Mouse (Mus musculus): ENCODE data around the gene 2410141K09Rik.
"Not testable (repeated sequence)": the region's sequence is repeated elsewhere in the genome, so short reads cannot be mapped to it uniquely, and the experiment has no call there.

The 2410141K09Rik gene

DNA sequence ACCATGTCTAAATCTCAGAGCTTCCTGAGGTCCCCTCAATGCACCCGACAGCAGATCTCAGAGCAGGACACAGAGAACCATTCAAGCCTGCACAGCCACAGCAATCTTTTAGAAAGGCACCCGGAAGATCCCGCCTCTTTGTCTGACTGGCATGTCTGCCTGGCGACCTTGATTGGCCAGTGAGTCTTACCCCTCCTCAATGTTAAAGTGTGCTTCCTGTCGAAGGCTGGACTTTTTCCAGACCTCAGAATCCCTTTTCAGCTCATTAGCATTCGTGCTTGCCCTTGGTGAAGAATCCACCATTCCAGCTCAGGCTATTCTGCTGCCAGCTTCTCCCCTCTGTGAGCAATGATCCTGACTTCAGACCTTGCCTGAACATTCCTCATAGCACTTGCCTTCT, at the start of gene 2410141K09Rik:
Gene 2410141K09Rik, minus strand, starts transcription at position 101 of the 400 bp plus-strand sequence.
- DNase-seq (ENCODE audit: low spot score), result not testable (repeated sequence)

DNA sequence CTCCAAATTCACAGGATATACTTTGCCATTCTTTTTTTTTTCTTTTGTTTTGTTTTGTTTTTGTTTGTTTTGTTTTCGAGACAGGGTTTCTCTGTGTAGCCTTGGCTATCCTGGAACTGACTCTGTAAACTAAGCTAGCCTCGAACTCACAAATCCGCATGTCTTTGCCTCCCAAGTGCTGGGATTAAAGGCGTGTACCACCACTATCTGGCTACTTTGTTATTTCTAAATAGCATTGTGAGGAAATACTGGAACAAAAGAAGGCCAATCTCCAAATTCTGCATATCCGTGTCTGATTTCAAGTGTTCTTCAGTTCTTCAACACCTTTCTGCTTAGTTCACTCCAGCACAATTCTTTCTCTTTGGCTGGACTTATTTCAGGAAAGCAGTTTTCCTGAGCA, 14.1 kb downstream of the 2410141K09Rik start:
- not testable (repeated sequence) for DNase-seq (ENCODE audit: low spot score)

DNA sequence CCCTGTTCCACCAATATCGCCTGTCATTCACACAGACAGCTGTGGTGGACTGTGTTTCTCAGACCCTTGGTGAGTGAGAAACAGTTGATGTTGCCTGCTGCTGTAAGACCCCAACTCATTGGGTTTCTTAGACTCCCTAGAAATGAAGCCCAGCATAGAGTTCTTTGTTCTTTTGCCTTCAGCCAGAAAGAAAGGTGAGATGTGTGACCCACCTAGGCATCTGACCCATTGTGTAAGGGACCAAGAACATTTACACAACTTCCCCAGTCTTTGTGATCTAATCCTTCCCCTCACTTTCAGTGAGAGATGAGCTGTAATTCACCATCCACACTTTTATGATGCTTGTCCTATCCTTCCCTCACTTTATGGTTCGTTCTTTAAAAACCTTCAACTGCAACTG, 26.0 kb downstream of the 2410141K09Rik start:
- DNase-seq (ENCODE audit: low spot score), result not testable (repeated sequence)
